Mouse (Mus musculus) left cerebral cortex, postnatal 14 days (tissue): ENCODE measurements at regions not wholly inside any gene's neighbourhood (a gene's known extent, or its start where the extent isn't known, plus 50 kb on each side); places are given as distances from the start of the nearest gene placed in this dataset.

Experiments
- DNase-seq, 2 experiments: peaks; one replicate each; pipeline ENCODE4 v3.0.0; 2021 to 2022; ENCODE audit warnings: low spot score in 2 of 2, mixed read lengths in 1 of 2
- intact Hi-C: fragments of 180-260 bp; cut with DNase I; formaldehyde crosslinking; loops from one replicate; pipeline ENCODE4 v1.15.1; 2025

DNA sequence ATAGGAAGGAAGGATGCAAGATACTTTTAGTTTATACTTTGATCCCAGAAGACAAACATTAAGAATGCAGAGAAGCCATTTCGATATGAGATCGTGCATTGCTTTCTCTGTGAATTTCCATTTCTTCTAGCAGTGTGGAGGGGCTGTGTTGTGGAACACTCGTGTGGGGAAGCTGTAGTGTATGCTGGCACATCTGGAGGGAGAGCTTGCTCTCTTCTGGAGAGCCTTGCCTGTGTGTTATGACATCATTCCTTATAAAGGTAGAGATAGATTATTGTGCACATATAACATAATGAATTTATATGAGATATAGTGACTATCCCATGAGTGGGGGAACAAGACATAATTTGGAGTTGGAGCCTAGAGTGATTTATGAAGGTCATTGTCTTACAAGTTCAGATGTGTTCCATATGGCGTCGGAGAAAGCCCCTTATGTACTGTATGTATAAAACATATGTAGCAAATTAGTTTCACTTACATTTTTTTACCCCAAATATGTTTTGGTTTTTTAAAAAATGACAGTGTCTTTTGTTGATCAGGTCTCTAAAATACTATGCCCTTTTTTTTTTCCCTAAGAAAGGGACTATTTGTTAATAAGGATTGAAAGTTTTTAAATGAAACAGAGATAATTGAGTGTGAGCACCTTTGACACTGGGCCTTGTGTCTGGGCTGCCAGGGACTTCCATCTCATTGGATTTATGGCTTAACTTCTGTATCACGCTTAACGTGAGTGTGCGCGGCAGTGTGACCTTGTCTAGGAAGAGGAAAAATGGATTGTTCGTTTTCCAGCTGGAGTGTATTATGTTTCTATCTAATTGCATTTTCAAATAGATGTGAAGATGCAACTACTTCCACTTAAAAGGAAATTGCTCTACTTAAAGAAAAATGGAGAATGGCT is 230.8 kb downstream of the Papss1 start:
- intact Hi-C loops: no loop called here
- no peak for DNase-seq

DNA sequence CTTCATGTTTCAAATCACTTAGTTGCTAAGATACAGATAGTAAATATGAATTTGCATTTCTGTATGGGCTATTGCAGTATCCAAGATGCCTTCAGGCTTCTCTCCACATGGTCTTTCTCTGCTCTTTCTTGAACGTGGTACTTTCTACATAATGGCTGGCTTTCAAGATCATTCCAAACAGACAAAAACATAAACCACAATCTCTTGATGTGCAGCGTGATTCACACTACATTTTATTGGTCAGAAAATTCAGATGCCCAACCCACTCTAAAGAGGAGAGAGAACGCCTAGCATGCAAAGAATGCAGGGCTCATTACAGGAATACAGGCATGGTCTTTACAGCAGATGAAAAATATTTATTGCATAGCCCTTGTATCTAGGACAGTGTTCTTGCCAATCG is 235.2 kb downstream of the Papss1 start:
- intact Hi-C loops: no loop called here
- DNase-seq: no peak

DNA sequence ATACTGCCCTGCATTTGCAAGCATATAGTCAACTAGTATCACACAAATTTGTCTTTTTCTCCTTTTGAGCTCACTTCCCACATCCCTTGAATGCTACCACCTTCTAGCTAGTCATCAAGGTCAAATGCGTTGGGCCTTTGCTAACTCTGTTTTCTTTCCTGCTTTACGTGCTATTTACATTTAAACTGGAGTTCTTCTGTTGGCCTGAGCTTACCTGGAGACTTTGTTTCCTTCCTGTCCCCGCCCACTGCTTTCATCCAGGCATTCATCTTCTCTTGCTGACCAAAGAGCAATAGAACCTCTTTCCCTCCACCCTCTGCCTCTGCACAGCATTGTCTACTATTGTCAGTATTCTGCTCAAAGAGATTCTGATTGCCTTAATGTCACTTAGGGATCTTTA is 237.0 kb downstream of the Papss1 start:
- intact Hi-C loops: no loop called here
- no peak for DNase-seq

GRCm38 (mm10) chr3:131802841-131803240 is 238.3 kb downstream of the Papss1 start:
- DNase-seq: no peak
- intact Hi-C loops: no loop called here

DNA sequence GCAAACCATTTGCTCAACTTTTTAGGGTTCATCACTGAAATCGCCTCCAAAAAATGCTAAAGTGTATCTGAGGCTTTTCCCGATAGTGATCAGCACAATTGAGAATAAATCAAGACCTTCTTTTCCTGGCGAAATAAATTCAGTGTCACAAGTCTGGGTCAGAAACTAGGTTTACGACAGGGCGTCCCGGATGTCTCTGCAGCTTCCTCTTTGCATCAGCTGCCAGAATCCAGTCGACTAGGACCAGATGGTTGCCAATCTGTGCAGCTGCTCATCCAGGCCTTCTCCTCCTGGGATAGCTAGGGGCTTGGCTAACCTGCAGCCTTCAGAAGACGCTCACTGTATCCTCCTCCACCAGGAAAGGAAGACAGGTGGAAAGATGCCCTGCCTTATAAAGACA is 243.6 kb downstream of the Papss1 start:
- DNase-seq: peak in 1 of 2 experiments; percentile 11
- intact Hi-C loops: no loop called here

- peak; percentile 23 to 40 for DNase-seq
- intact Hi-C loops: loop anchor here (5.0 kb wide), 1 partner anchor 274 kb away; the partner anchor contains the start of gene Dkk2
Measured at GRCm38 (mm10) chr3:131812968-131813367, 248.4 kb downstream of the Papss1 start.

DNA sequence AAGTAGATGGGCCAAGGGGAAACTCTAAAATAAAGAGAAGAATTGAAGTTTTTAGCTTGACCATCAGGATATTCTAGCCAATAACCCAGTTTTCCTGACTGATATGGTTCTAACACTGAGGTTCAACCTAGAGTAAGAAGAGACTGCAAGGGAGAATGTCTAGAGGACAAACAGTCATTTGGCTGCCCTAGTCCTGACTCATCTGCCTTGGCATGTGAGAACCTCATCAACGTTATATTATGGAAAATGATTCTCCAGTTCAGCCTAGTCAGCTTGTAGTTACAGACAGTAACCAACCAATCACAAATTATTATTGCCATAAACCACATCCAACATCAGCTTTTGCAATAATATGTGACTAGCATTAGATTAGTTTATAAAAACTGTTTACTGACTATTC is 254.2 kb downstream of the Papss1 start:
- intact Hi-C loops: no loop called here
- DNase-seq: no peak

DNA sequence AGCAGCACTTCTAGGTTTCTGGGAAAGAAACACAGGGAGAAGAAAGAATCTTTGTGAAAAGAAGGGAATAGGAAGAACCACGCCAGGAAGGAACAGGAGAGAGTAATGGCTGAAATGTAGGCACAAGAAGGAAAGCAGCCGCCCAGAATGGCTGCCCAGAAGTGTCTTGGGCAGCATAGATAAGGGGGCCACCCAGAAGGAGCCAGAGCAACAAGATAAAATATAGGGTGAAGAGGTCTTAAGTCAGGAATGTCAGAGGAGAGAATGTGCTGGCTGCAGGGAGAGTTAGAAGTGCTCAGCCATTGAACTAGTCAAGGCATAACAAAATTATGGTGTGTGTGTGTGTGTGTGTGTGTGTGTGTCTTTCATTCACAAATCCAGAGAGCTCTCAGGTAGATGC is 227.7 kb upstream of the Dkk2 start:
- intact Hi-C loops: no loop called here
- DNase-seq: no peak

GRCm38 (mm10) chr3:131859083-131859482 is 226.0 kb upstream of the Dkk2 start:
- DNase-seq: no peak
- intact Hi-C loops: no loop called here

DNA sequence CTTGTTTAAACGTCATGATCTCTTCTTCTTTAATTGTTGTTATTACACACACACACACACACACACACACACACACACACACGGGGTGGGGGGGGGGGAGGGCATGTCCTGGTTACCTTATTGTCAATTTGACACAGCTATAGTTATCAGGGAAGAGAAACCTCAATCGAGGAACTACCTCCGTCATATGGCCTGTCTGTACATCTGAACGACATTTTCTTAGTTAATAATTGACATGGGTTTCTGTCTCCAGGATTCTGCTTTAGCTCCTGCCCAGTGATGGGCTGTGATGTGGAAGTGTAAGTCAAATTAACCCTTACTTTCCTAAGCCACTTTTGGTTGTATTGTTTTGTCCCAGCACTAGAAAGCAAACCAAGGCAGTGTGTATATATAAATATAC is 220.0 kb upstream of the Dkk2 start:
- intact Hi-C loops: no loop called here

GRCm38 (mm10) chr3:131867266-131867665 is 217.8 kb upstream of the Dkk2 start:
- no peak for DNase-seq
- intact Hi-C loops: no loop called here

More for the DNA sequence above, 220.0 kb upstream of the Dkk2 start:
- no peak for DNase-seq

GRCm38 (mm10) chr3:131868219-131868964 is 216.7 kb upstream of the Dkk2 start:
- intact Hi-C loops: no loop called here
- no peak for DNase-seq

DNA sequence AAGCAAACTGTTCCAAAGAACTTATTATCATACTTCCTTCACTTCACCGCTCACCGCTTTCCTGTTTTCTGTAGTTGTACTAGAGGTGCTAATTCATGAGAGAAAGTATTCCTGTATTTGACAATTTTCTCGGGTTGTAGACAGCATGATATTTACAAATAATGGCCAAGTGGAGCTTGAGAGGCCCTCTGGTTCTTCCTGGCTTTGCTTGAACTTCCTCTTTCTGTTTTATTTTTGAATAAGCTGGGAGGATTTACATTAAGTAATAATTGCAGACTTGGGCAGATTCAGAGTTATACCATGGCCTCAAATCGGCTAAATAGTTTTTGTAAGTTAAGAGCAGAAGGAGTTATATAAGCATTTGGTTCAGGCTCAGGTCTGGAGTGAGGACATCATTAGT is 215.8 kb upstream of the Dkk2 start:
- intact Hi-C loops: no loop called here
- DNase-seq: no peak

DNA sequence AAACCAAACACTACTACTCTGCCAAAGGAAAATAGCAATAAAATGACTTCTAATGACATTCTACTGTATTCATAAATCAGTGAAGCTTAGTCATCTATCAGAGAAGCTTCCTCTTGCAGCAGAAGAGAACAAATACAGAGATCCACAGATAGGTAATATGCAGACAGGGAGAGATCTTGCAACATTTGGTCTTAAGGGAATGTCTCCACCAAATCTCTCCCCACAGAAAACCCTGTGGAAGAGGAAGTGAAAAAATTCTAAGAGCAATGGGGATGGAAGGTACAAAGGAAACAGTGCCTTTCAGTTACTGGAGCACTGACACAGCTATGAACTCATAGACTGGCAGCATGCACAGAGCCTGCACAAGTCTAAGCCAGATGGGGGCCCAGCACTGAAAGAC is 202.4 kb upstream of the Dkk2 start:
- no peak for DNase-seq
- intact Hi-C loops: no loop called here

DNA sequence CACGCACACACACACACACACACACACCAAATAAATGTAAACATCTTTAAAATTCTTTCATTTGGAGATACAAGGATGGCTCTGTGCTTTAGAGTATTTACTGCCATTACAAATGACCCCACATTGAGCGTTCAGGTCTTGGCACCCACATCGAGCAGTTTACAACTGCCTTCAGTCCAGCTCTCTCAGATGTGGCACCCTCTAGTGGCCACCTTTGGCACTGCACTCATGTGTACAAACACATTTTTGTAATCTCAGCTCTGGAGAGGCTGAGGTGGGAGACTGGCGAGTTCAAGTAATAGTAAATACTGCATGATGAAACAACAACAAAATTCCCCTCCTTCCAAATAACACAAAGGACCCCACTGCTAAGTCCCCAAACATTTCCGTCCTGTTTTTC is 198.6 kb upstream of the Dkk2 start:
- peak in 1 of 2 experiments; percentile 6 for DNase-seq
- intact Hi-C loops: no loop called here

- intact Hi-C loops: no loop called here
- no peak for DNase-seq
Measured at GRCm38 (mm10) chr3:131886984-131887383, 198.1 kb upstream of the Dkk2 start.

DNA sequence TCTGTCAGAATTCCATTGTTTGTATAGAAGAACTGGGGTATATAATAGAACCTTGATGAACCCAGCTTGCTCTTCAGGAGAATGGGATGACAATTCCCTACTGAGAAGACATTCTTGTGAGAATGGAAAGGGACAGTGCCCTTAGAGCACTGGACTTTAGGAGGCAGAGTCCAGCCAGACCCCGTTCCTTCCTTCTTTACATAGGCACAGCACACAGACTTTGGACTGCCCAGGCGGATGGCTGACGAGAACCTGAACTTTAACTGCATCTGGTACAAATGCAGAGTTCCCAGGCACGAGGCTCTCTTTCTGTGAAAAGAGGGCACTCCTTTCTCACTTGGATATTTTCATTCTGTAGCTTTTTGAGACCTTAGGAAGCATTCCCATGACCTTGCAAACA is 197.4 kb upstream of the Dkk2 start:
- intact Hi-C loops: no loop called here
- DNase-seq: no peak

DNA sequence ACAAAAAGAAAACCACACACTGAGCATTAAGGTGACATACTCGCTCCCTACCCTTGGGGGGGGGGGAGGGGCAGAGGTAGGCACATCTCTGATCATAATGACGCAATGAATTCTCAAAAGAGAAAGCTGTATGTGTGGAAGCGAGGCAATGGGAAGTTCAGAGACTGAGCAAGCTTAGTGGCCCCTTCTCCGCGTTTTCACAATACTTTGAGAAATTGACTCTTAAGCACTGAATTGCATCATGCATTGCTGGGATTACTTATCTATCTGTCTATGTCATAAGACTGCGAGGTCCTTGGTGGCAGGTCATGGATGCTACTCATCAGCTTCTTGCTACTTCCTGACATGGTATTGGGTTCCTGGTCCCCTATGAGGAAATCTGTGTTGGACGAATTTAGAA is 193.2 kb upstream of the Dkk2 start:
- intact Hi-C loops: no loop called here
- no peak for DNase-seq

DNA sequence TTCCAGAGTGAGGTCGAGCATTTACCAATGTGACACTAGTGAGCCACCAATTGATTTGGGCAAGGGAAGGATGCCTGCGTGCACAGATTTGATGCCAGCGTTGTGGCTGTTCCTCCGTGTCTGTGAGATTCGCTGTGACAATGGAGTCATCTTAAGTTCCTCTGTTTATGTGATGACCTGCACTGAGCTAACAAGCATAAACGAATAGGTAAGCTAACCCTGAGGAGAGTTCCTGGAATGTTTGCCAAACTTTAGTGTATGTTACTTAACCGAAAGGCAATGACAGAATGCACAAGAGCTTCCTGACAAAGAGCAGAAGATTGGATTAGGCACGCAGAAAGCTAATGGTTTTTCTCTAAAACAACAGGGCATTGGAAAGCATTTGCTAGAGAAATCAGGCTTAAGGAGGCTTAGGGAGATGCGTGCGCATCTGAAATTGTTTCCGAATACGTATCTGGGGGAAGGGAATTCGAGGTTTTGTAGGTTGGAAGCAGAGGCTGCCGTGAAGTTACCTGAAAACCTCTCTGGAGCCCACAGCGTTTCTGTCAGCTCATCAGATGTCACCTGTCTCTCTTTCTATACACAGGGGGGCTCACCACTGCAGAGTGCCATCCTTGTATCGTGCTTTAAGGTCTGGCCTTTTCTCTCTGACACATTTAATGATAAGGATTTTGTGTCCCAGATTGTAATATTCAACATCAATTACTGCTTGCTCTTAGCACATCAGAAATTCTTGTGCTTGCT is 191.9 kb upstream of the Dkk2 start:
- intact Hi-C loops: no loop called here
- DNase-seq: no peak

DNA sequence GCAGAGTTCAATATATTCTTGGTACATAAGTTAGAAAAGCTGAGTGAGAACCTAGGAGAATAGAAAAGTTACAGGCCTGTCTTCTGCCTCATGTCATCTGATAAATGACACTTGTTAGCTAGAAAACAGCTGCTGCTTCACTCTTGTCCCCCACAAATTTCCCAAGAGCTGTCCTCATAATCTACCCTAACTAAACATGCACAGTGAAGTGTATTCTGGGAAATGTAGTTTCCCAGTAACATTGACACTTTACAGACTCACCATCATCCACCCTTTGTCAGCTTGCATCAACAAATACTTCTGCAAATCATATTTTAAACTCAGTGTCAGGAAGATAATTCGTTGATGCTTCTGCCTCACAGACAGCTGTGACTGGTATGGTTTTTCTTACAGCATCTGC is 190.0 kb upstream of the Dkk2 start:
- intact Hi-C loops: no loop called here
- no peak for DNase-seq
